Mouse (Mus musculus) hindbrain, embryonic 14.5 days (tissue): ENCODE measurements around the gene Bub3. TPM values are rescaled to one million over a fixed set of nuclear protein-coding genes. Genes with fewer than 3 reads are reported as not detected.

Experiments used
- polyA plus RNA-seq: library from polyadenylated mRNA; unstranded; fragments of >200 nt; fragmentation: Nextera tagmentation; extraction: Ambion mirVana; gene quantifications from 2 replicates; pipeline ENCODE4 v1.2.1, GENCODE M21; 2014

The Bub3 gene
- polyA plus RNA-seq, 1 experiment from 2014 or later: 158 TPM

Other genes with a start within 250 kb of the Bub3 start
- gene Cuzd1, start 237.9 kb upstream of the Bub3 start, polyA plus RNA-seq: not detected in 2 replicates
- gene Fam24b, start 230.7 kb upstream of the Bub3 start, polyA plus RNA-seq: not detected in 2 replicates
- gene Fam24a, start 226.4 kb upstream of the Bub3 start, polyA plus RNA-seq: not detected in 2 replicates
- 30.0 and 30.6 TPM in 2 replicates for gene 2310057M21Rik, start 197.5 kb upstream of the Bub3 start, polyA plus RNA-seq
- 42.5 and 50.1 TPM in 2 replicates for gene Pstk, start 189.1 kb upstream of the Bub3 start, polyA plus RNA-seq
- gene Ikzf5, start 149.7 kb upstream of the Bub3 start, polyA plus RNA-seq: 15.7 and 18.0 TPM in 2 replicates
- 91.3 and 101 TPM in 2 replicates for gene Acadsb, start 149.6 kb upstream of the Bub3 start, polyA plus RNA-seq
- 1.5 and 1.8 TPM in 2 replicates for gene Hmx3, start 17.4 kb upstream of the Bub3 start, polyA plus RNA-seq
- gene Hmx2, start 11.4 kb upstream of the Bub3 start, polyA plus RNA-seq: 1.3 and 1.9 TPM in 2 replicates